Mouse (Mus musculus) MEL (cell line): Measurements from ENCODE around the gene Gk5. TPM values are rescaled to one million over a fixed set of nuclear protein-coding genes. Genes with fewer than 3 reads are reported as not detected.

ENCODE experiments used
- DNase-seq: peaks from one replicate; pipeline ENCODE4 v3.0.0; 2011; ENCODE audit warnings: low read depth, low spot score
- H3K27ac ChIP-seq: 2 replicates; pipeline ENCODE4 v1.5.1; 2012; ENCODE audit warnings: low read depth, mild to moderate bottlenecking, control low read depth, low read length, moderate library complexity; ENCODE audit not compliant: control insufficient read depth
- H3K27me3 ChIP-seq, 2 experiments: fragments of 150-350 bp in 1 of 2; sonication (generic) in 1 of 2; 2 replicates each; pipeline ENCODE4 v1.6.1; 2012; ENCODE audit warnings: low read length in 2 of 2, mild to moderate bottlenecking in 2 of 2, improper control_type of control experiment in 1 of 2, moderate library complexity in 1 of 2; ENCODE audit not compliant: insufficient read depth in 2 of 2, control insufficient read depth in 1 of 2
- H3K36me3 ChIP-seq, 2 experiments: 2 replicates each; pipeline ENCODE4 v1.6.1; 2012 to 2014; ENCODE audit warnings: low read length in 2 of 2, improper control_type of control experiment in 1 of 2, inconsistent platforms in 1 of 2, mild to moderate bottlenecking in 1 of 2; ENCODE audit not compliant: insufficient read depth in 2 of 2, control insufficient read depth in 1 of 2
- H3K4me1 ChIP-seq, 2 experiments: fragments of 150-350 bp in 1 of 2; sonication (generic) in 1 of 2; 2 replicates each; pipeline ENCODE4 v1.6.1; 2012; ENCODE audit warnings: low read length in 2 of 2, improper control_type of control experiment in 1 of 2, mild to moderate bottlenecking in 1 of 2; ENCODE audit not compliant: insufficient read depth in 2 of 2, control insufficient read depth in 1 of 2
- H3K4me3 ChIP-seq, 2 experiments: fragments of 150-350 bp in 1 of 2; sonication (generic) in 1 of 2; 2 replicates each; pipeline ENCODE4 v1.5.1; 2012; ENCODE audit warnings: low read depth in 2 of 2, low read length in 2 of 2, mild to moderate bottlenecking in 2 of 2, moderate library complexity in 2 of 2, control low read depth in 1 of 2, improper control_type of control experiment in 1 of 2; ENCODE audit not compliant: control insufficient read depth in 1 of 2, insufficient read depth in 1 of 2
- H3K79me2 ChIP-seq: 2 replicates; pipeline ENCODE4 v1.6.1; 2012; ENCODE audit warnings: mild to moderate bottlenecking, low read length, moderate library complexity; ENCODE audit not compliant: control insufficient read depth, poor library complexity, insufficient read depth
- H3K9ac ChIP-seq: 2 replicates; pipeline ENCODE4 v1.6.1; 2012; ENCODE audit warnings: low read depth, mild to moderate bottlenecking, control low read depth, low read length, moderate library complexity; ENCODE audit not compliant: control insufficient read depth, poor library complexity, severe bottlenecking
- H3K9me3 ChIP-seq: fragments of 150-350 bp; sonication (generic); replicated peaks from 2 replicates; pipeline ENCODE4 v1.6.1; 2012; ENCODE audit warnings: mild to moderate bottlenecking, low read length, improper control_type of control experiment, moderate library complexity; ENCODE audit not compliant: insufficient read depth
- CHD1 ChIP-seq: IDR thresholded peaks from 2 replicates; pipeline ENCODE4 v1.6.1; 2012; ENCODE audit warnings: low read depth, mild to moderate bottlenecking, inconsistent platforms, low read length, improper control_type of control experiment
- CHD2 ChIP-seq: IDR thresholded peaks from 2 replicates; pipeline ENCODE4 v1.6.1; 2011; ENCODE audit warnings: low read length, improper control_type of control experiment
- CTCF ChIP-seq, 3 experiments: IDR thresholded peaks in 2 of 3; conservative IDR thresholded peaks in 1 of 3; 2 replicates each; pipeline ENCODE4 v1.5.1; 2011 to 2012; ENCODE audit warnings: low read length in 3 of 3, low read depth in 2 of 3, mild to moderate bottlenecking in 2 of 3, improper control_type of control experiment in 1 of 3, inconsistent platforms in 1 of 3, mixed read lengths in 1 of 3, moderate library complexity in 1 of 3; ENCODE audit not compliant: control insufficient read depth in 1 of 3, insufficient read depth in 1 of 3, poor library complexity in 1 of 3, severe bottlenecking in 1 of 3
- EP300 ChIP-seq, 2 experiments: IDR thresholded peaks; 2 replicates each; pipeline ENCODE4 v1.6.1; 2011; ENCODE audit warnings: improper control_type of control experiment in 2 of 2, low read length in 2 of 2, low read depth in 1 of 2, mild to moderate bottlenecking in 1 of 2
- ETS1 ChIP-seq: IDR thresholded peaks from 2 replicates; pipeline ENCODE4 v1.6.1; 2012; ENCODE audit warnings: low read depth, mild to moderate bottlenecking, inconsistent platforms, low read length, improper control_type of control experiment, moderate library complexity
- GATA1 ChIP-seq: IDR thresholded peaks from 2 replicates; pipeline ENCODE4 v1.6.1; 2011; ENCODE audit warnings: low read depth, low read length, improper control_type of control experiment
- MXI1 ChIP-seq: IDR thresholded peaks from 2 replicates; pipeline ENCODE4 v1.6.1; 2011; ENCODE audit warnings: mild to moderate bottlenecking, low read depth, low read length, improper control_type of control experiment
- NELFE ChIP-seq: IDR thresholded peaks from 2 replicates; pipeline ENCODE4 v1.6.1; 2011; ENCODE audit warnings: low read depth, low read length, improper control_type of control experiment
- NRF1 ChIP-seq: IDR thresholded peaks from 2 replicates; pipeline ENCODE4 v1.6.1; 2014; ENCODE audit warnings: low read depth, mild to moderate bottlenecking, inconsistent platforms, low read length, improper control_type of control experiment, moderate library complexity; ENCODE audit not compliant: poor library complexity, insufficient read depth, severe bottlenecking
- POLR2AphosphoS2 ChIP-seq: IDR thresholded peaks from 2 replicates; pipeline ENCODE4 v1.6.1; 2011; ENCODE audit warnings: low read length, improper control_type of control experiment
- POLR2AphosphoS5 ChIP-seq: IDR thresholded peaks from 2 replicates; pipeline ENCODE4 v1.6.1; 2012; ENCODE audit warnings: low read depth, borderline replicate concordance, mild to moderate bottlenecking, inconsistent platforms, low read length, moderate library complexity, mixed read lengths
- RCOR1 ChIP-seq: IDR thresholded peaks from 2 replicates; pipeline ENCODE4 v1.6.1; 2012; ENCODE audit warnings: low read depth, mild to moderate bottlenecking, inconsistent platforms, low read length, improper control_type of control experiment
- SMC3 ChIP-seq: IDR thresholded peaks from 2 replicates; pipeline ENCODE4 v1.6.1; 2011; ENCODE audit warnings: low read depth, low read length, improper control_type of control experiment
- TAL1 ChIP-seq: IDR thresholded peaks from 2 replicates; pipeline ENCODE4 v1.6.1; 2012; ENCODE audit warnings: mild to moderate bottlenecking, inconsistent platforms, low read length, moderate library complexity, mixed read lengths
- TBP ChIP-seq: IDR thresholded peaks from 2 replicates; pipeline ENCODE4 v1.8.0; 2011; ENCODE audit warnings: low read depth, low read length, improper control_type of control experiment
- TCF12 ChIP-seq: IDR thresholded peaks from 2 replicates; pipeline ENCODE4 v1.6.1; 2014; ENCODE audit warnings: low read depth, mild to moderate bottlenecking, inconsistent platforms, low read length, improper control_type of control experiment, moderate library complexity
- UBTF ChIP-seq: IDR thresholded peaks from 2 replicates; pipeline ENCODE4 v1.6.1; 2012; ENCODE audit warnings: low read depth, mild to moderate bottlenecking, inconsistent platforms, low read length, improper control_type of control experiment, moderate library complexity, borderline replicate concordance; ENCODE audit not compliant: insufficient read depth
- ZKSCAN1 ChIP-seq: IDR thresholded peaks from 2 replicates; pipeline ENCODE4 v1.6.1; 2012; ENCODE audit warnings: low read depth, mild to moderate bottlenecking, inconsistent platforms, low read length, improper control_type of control experiment, moderate library complexity
- polyA plus RNA-seq, 2 experiments: library from polyadenylated mRNA; stranded (reverse) in 1 of 2; unstranded in 1 of 2; fragments of >175 nt in 1 of 2; fragments of >200 nt in 1 of 2; gene quantifications; 2 replicates each; pipeline versions ENCODE4 v1.2.1 to v1.2.4; 2012; ENCODE audit warnings: low replicate concordance in 2 of 2, low read depth in 1 of 2; ENCODE audit not compliant: insufficient read length in 2 of 2, insufficient read depth in 1 of 2, missing spikeins in 1 of 2
- total RNA-seq: library from RNA; depleted of rRNA; stranded (reverse); fragments of 300-350 nt; gene quantifications from 2 replicates; pipeline ENCODE4 v1.2.3, GENCODE M21; 2012

Gk5 gene
- total and polyA plus RNA-seq, 3 experiments, result 4.0 to 6.2 TPM; not detected in 1

DNA sequence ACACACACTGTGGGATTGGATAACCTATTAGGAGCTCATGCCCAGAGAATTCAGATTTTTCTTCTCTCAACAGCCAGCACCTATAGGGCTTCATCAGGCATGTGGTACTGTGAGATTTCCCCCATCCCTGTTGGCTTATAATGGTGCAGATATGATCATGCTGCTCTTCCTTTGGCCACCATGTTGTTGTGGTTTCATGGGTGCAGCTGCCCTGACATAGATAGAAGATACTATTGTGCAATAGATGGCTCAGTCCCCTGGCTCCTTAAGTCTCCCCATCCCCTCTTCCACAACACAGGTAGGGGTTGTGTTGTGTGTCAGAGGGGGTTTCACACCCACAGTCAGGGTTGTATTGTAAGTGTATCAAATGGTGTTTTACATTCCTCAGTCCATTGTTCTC, 25.7 kb downstream of the Gk5 start:
- Histone ChIP-seq H3K4me3 (no peak overlapping the region), H3K9me3 (no peaks in the 10 kb centered on the region), H3K36me3 (peaks cover 0 to 5% of the 10 kb centered on the region in 2 experiments; a peak in 2 of 4 replicates), H3K27ac (no peak overlapping the region), H3K27me3 (no peaks in the 10 kb centered on the region), H3K9ac (no peak overlapping the region), H3K4me1 (peaks cover 10 to 14% of the 10 kb centered on the region in 2 experiments; a peak in 2 of 4 replicates), H3K79me2 (no peaks in the 10 kb centered on the region)
- DNase-seq, result peak; percentile 49
- TF ChIP-seq POLR2AphosphoS5 (no peak), ETS1 (peak; percentile 38; the same call in 1 of the 2 replicates), EP300 (IDR thresholded peaks at IDR 0.05; ENCODE audit: low read depth in 1 of 2, low read length in 2 of 2) (peak; percentile 69 to 73), NELFE (no peak), TCF12 (peak; percentile 82; the same call in 1 of the 2 replicates), TAL1 (peak; percentile 68), CHD1 (no peak), GATA1 (peak; percentile 46; the same call in 1 of the 2 replicates), RCOR1 (peak; percentile 58; the same call in 1 of the 2 replicates), POLR2AphosphoS2 (no peak), CTCF (IDR thresholded peaks at IDR 0.05 in 2 of 3, conservative IDR thresholded peaks at IDR 0.05 in 1 of 3; ENCODE audit: control insufficient read depth in 1 of 3, insufficient read depth in 1 of 3, low read depth in 2 of 3, low read length in 3 of 3, poor library complexity in 1 of 3, severe bottlenecking in 1 of 3) (no peak), MXI1 (peak; percentile 24; the same call in 1 of the 2 replicates)

DNA sequence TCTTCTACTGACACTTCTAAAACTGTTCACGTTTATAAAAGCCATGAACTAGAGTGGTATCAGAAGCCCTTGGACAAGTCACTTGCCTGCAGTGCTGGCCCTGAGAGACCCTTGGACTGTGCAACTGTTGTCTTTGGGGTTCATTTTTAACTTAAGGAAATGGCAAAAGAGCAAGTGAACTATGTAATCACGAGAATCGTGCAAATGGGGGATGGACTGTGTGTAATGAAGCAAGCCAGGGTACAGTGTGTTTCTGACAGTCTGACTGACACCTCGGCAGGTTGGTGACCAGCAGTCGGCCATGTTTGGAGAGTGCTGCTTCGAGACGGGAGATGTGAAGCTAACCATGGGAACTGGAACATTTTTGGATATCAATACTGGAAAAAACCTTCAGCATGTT, 33.6 kb downstream of the Gk5 start:
- H3K9me3 ChIP-seq, result no peaks in the 10 kb centered on the region
- H3K36me3 ChIP-seq, result no peaks in the 10 kb centered on the region
- no peak for DNase-seq
- TF ChIP-seq UBTF (no peak), ZKSCAN1 (no peak), TBP (no peak), SMC3 (no peak), CHD2 (no peak), NRF1 (no peak), CHD1 (no peak)
- TF ChIP-seq, all 39 proteins: peak for 0
- no peaks in the 10 kb centered on the region for H3K79me2 ChIP-seq
- no peak overlapping the region for H3K9ac ChIP-seq
- H3K4me1 ChIP-seq, result no peaks in the 10 kb centered on the region; a peak in 1 of 4 replicates
- no peaks in the 10 kb centered on the region for H3K27me3 ChIP-seq
- H3K27ac ChIP-seq, result no peak overlapping the region
- no peak overlapping the region for H3K4me3 ChIP-seq
